Mouse (Mus musculus) liver, postnatal 0 days (tissue): ENCODE measurements around the gene Sf3b3. TPM values are rescaled to one million over a fixed set of nuclear protein-coding genes. Genes with fewer than 3 reads are reported as not detected.

Experiments
- ATAC-seq: fragments of 200-750 bp; cut with Nextera tagmentation; 2 replicates; pipeline ENCODE4 v1.8.0; 2017; ENCODE audit warnings: mild to moderate bottlenecking, moderate library complexity
- DNase-seq: peaks from one replicate; pipeline ENCODE4 v3.0.0-alpha.2; 2016
- H3K27ac ChIP-seq: fragments of 300-500 bp; sonication (generic); 2 replicates; pipeline ENCODE4 v1.5.1; 2014; ENCODE audit warnings: antibody characterized with exemption, moderate library complexity, mild to moderate bottlenecking, low read depth
- H3K27me3 ChIP-seq: fragments of 300-500 bp; sonication (generic); 2 replicates; pipeline ENCODE4 v1.6.1; 2014; ENCODE audit warnings: low read length, control low read depth, mixed read lengths; ENCODE audit not compliant: insufficient read depth
- H3K36me3 ChIP-seq: fragments of 300-500 bp; sonication (generic); replicated peaks from 2 replicates; pipeline ENCODE4 v1.6.1; 2014; ENCODE audit warnings: mild to moderate bottlenecking, control low read depth, low read length, moderate library complexity, mixed read lengths; ENCODE audit not compliant: insufficient read depth
- H3K4me1 ChIP-seq: fragments of 300-500 bp; sonication (generic); 2 replicates; pipeline ENCODE4 v1.6.1; 2014; ENCODE audit warnings: antibody characterized with exemption, mild to moderate bottlenecking, control low read depth; ENCODE audit not compliant: insufficient read depth
- H3K4me2 ChIP-seq: fragments of 300-500 bp; sonication (generic); 2 replicates; pipeline ENCODE4 v1.6.1; 2014; ENCODE audit warnings: low read depth, mild to moderate bottlenecking, low read length, moderate library complexity, mixed read lengths
- H3K4me3 ChIP-seq: fragments of 300-500 bp; sonication (generic); 2 replicates; pipeline ENCODE4 v1.5.1; 2014; ENCODE audit warnings: low read depth, low read length
- H3K9ac ChIP-seq: fragments of 300-500 bp; sonication (generic); replicated peaks from 2 replicates; pipeline ENCODE4 v1.6.1; 2014; ENCODE audit warnings: mild to moderate bottlenecking, moderate library complexity
- H3K9me3 ChIP-seq: fragments of 300-500 bp; sonication (generic); 2 replicates; pipeline ENCODE4 v1.6.1; 2016; ENCODE audit warnings: mild to moderate bottlenecking, control low read depth, low read length, mixed read lengths
- CTCF ChIP-seq: sonication (generic); IDR thresholded peaks from 2 replicates; pipeline ENCODE4 v1.5.1; 2016; ENCODE audit warnings: antibody characterized with exemption, low read depth
- EP300 ChIP-seq: IDR thresholded peaks from 2 replicates; pipeline ENCODE4 v1.6.1; 2016; ENCODE audit warnings: antibody characterized with exemption, low read depth, mild to moderate bottlenecking
- WGBS: fragments of 180-500 bp; shearing (Covaris S2); extraction: QIAGEN DNeasy Blood & Tissue Kit; methylation state at CpG from one replicate; pipeline ENCODE4 v1.1.7; 2014; ENCODE audit not compliant: insufficient replicate concordance; 5-methylcytosine and 5-hydroxymethylcytosine counted together
- polyA plus RNA-seq: library from polyadenylated mRNA; unstranded; fragments of >200 nt; fragmentation: Nextera tagmentation; extraction: Ambion mirVana; gene quantifications from 2 replicates; pipeline ENCODE4 v1.2.1, GENCODE M21; 2015

Gene Sf3b3
- polyA plus RNA-seq, 1 experiment from 2014 or later: 31.2 TPM

DNA sequence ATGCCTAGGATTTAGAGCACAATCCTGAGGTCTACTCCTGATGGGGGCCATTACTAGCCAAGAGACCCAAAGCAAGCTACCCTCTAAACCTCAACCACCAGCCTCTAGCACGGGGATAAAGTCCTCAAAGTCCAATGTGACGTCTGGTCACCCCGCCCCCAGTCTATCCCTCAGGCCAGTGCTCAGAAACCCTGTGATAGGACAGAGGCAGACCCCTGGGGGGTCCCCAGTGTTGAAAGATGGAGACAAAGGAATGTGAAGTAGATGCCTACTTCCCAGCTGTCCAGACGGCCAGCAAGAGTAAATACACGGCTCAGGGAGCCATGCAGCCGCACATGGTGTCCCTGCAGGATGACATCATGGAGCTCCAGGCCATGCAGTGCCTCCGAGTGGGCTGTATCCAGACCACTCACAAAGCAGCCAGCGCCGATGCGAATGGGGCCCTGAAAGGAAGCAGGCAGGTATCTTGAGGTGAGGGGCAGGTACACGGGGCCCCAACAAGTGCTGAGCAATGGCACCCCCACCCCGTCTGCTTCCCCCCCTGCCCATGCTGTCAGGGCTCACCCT is 43.4 kb upstream of the Sf3b3 start:
- no peaks in the 10 kb centered on the region for H3K9me3 ChIP-seq
- ATAC-seq: no peak
- no peak overlapping the region for H3K27ac ChIP-seq
- H3K4me1 ChIP-seq: peaks cover 3% of the 10 kb centered on the region; the same call in 1 of the 2 replicates
- no peak for TF ChIP-seq EP300
- TF ChIP-seq CTCF: no peak
- WGBS: 69% methylated on average over 12 of the region's 12 CpGs
- H3K9ac ChIP-seq: no peak overlapping the region
- no peak overlapping the region for H3K4me2 ChIP-seq
- no peak overlapping the region for H3K4me3 ChIP-seq
- H3K27me3 ChIP-seq: no peaks in the 10 kb centered on the region
- DNase-seq: no peak
- H3K36me3 ChIP-seq: peaks cover 12% of the 10 kb centered on the region; the same call in 1 of the 2 replicates

DNA sequence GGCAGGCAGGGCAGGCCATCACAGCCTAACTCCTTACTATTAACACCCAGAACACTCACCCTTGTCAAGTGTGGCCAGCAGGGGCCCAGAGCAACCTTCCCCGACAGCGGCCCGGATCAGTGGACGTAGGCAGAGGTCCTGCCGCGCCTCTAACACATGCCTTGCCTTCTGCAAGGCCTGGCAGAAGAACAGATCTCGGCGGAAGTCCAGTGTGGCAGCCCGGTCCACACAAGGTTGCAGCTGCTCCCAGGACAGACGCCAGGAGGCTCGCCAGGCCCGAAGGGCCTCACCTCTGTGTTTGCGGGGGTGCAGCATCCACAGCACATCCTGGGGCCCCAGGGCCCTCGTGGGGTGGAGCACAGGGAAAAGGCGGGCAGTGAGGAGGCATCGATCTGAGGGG is 42.3 kb upstream of the Sf3b3 start:
- TF ChIP-seq EP300 (no peak), CTCF (no peak)
- H3K27ac ChIP-seq: no peak overlapping the region
- no peak overlapping the region for H3K4me2 ChIP-seq
- ATAC-seq (no peak), DNase-seq (no peak)
- H3K9ac ChIP-seq: no peak overlapping the region
- no peaks in the 10 kb centered on the region for H3K4me1 ChIP-seq
- no peaks in the 10 kb centered on the region for H3K9me3 ChIP-seq
- 87% methylated on average over 16 of the region's 16 CpGs for WGBS
- peaks cover 19% of the 10 kb centered on the region for H3K36me3 ChIP-seq
- no peaks in the 10 kb centered on the region for H3K27me3 ChIP-seq
- no peak overlapping the region for H3K4me3 ChIP-seq

DNA sequence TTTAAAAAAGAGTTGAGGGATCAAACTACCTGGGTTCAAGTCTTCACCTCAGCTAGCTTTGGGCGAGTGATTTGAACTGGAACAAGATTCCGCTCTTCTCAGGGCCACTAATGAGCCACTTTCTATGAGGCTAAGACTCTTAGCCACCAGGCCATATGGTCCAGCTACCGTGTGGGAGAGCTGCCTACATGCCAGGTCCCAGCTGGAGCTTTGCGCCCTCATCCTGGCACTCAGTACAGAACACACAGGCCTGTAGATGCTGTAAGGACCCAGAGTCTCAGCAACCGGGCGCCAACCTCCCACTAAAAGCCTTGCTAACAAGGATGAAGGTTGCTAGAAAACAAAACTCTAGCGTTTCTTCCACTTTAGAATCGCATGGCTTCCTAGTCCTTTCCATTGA is 41.9 kb upstream of the Sf3b3 start:
- Histone ChIP-seq H3K4me3 (no peak overlapping the region), H3K27ac (no peak overlapping the region), H3K27me3 (no peaks in the 10 kb centered on the region), H3K9ac (no peak overlapping the region), H3K9me3 (no peaks in the 10 kb centered on the region), H3K36me3 (peaks cover 23% of the 10 kb centered on the region), H3K4me2 (no peak overlapping the region), H3K4me1 (no peaks in the 10 kb centered on the region)
- TF ChIP-seq CTCF: no peak
- TF ChIP-seq EP300: no peak
- no peak for ATAC-seq
- 88% methylated on average over 8 of the region's 8 CpGs for WGBS
- DNase-seq: no peak

DNA sequence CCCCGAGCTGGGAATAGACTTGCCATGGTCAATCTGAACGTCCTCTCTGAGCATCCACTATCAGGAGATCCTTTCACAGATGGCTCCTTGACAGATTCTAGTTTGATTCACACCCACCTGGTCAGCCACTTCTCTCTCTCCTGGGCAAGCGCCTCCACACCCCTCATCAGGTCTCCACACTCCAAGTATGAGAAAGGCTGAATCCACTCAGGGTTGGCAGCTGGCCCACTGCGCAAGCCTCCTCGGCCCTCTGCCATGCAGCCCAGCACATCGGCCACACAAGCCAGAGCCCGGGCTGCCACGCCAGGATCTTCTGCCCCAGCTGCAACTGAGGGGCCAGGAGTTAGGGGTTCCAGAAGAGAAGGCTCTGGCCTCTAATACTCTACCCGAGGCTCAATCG is 41.0 kb upstream of the Sf3b3 start:
- DNase-seq (no peak), ATAC-seq (no peak)
- Histone ChIP-seq H3K9me3 (no peaks in the 10 kb centered on the region), H3K4me2 (no peak overlapping the region), H3K4me3 (no peak overlapping the region), H3K9ac (no peak overlapping the region), H3K27ac (no peak overlapping the region), H3K36me3 (peaks cover 30% of the 10 kb centered on the region), H3K27me3 (no peaks in the 10 kb centered on the region), H3K4me1 (no peaks in the 10 kb centered on the region)
- TF ChIP-seq CTCF: no peak
- no peak for TF ChIP-seq EP300
- WGBS: 91% methylated on average over 10 of the region's 10 CpGs

DNA sequence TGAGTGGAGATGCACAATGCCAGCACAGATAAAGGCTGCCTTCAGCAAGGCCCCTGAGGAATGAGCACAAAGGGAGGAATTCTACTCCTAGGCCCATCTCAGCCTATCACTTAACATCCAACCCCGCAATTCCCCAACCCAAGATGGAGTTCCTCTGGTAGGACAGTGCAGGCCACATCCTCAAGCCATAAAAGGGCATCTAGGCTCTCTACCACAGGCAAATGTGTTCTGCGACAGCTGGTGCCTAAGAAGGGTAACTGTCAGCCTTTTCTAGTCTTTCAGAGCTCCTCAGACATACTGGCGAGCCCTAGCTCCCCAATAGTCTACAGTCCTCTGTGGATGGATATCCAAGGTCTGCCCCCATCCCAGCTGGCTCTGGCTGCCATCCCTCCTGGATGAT is 40.0 kb upstream of the Sf3b3 start:
- no peaks in the 10 kb centered on the region for H3K9me3 ChIP-seq
- H3K27me3 ChIP-seq: no peaks in the 10 kb centered on the region
- TF ChIP-seq CTCF: no peak
- TF ChIP-seq EP300: no peak
- H3K27ac ChIP-seq: no peak overlapping the region
- H3K9ac ChIP-seq: no peak overlapping the region
- no peak overlapping the region for H3K4me2 ChIP-seq
- 87% methylated on average over 3 of the region's 3 CpGs for WGBS
- ATAC-seq (no peak), DNase-seq (no peak)
- no peak overlapping the region for H3K4me3 ChIP-seq
- H3K36me3 ChIP-seq: peaks cover 39% of the 10 kb centered on the region
- no peaks in the 10 kb centered on the region for H3K4me1 ChIP-seq

DNA sequence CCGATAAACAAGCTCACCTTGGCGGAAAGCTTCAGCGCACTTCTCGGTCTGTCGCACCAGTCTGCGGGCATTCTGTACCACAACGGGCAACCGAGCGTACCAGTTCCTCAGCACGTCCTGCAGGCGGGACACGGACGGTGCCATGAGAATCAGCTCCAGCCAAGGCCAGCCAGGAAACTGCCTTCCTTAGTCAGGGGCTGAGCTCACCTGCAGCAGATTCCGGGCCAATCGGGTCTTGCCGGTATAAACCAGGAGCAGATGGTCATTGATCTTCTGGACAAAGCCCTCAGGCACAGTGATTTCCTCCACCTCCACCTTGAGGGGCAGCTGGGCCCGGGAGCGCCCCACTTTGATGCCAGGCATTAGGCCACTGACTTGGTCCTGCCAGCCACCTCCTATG is 37.2 kb upstream of the Sf3b3 start:
- ATAC-seq (no peak), DNase-seq (no peak)
- Histone ChIP-seq H3K4me3 (no peak overlapping the region), H3K4me2 (no peak overlapping the region), H3K36me3 (peaks cover 62% of the 10 kb centered on the region), H3K27me3 (no peaks in the 10 kb centered on the region), H3K4me1 (no peaks in the 10 kb centered on the region), H3K27ac (no peak overlapping the region), H3K9me3 (no peaks in the 10 kb centered on the region), H3K9ac (no peak overlapping the region)
- 93% methylated on average over 18 of the region's 18 CpGs for WGBS
- TF ChIP-seq CTCF: no peak
- no peak for TF ChIP-seq EP300

DNA sequence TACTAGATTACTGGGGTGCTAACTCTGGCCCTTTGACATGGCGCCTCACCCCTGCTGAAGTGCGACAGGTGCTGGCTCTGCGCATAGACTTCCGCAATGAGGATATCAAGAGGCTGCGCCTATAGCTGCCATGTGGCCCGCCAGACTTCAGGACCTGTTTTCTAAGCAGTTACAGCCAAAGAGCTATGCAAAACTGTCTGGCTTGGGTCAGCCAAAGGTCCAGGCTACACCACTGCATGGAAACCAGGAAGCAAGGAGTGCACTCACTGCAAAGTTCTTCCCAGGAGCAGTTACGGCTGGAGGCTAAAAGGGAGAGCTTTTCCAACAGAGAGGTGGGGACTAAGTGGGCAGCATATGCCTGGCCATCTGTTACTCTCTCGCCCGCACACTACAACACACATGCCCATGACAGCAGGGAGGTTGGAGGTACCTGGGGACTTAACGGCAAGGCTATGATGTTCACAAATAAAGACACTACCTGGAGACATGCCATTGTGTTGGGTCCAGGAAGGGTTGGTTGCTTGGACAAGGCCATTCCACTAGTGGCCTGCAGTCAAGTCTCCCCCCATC is 35.2 kb upstream of the Sf3b3 start:
- Histone ChIP-seq H3K4me1 (no peaks in the 10 kb centered on the region), H3K9ac (no peak overlapping the region), H3K4me2 (no peak overlapping the region), H3K9me3 (no peaks in the 10 kb centered on the region), H3K27ac (no peak overlapping the region), H3K4me3 (no peak overlapping the region), H3K36me3 (peaks cover 67% of the 10 kb centered on the region), H3K27me3 (no peaks in the 10 kb centered on the region)
- 94% methylated on average over 10 of the region's 10 CpGs for WGBS
- DNase-seq: no peak
- ATAC-seq: no peak
- TF ChIP-seq EP300: no peak
